Mouse (Mus musculus): Measurements from ENCODE around the gene Tenm3. TPM values are rescaled to one million over a fixed set of nuclear protein-coding genes. Genes with fewer than 3 reads are reported as not detected.

Tenm3 gene
- total RNA-seq, 2 experiments from 2014 or later, result 10.4 to 11.8 TPM

DNA sequence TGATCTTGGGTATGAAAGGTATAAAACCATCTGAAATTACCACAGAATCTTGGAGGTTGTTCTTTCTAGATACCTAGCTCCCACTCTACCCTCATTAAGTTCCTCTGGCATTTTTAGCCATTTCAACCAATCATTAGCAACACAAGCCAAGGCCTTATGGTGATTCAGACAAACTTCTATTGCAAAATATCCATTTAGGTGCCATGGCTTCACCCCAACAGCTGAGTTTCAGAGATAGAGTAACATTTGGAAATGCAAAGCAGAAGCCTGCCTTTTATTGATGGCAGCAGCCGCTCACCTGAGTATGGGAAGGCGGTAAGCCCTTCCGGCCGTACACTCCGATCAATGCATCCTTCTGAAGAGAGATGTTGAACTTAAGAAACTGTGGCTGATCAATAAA lies 494.9 kb downstream of the Tenm3 start:
- no peak for DNase-seq (ENCODE audit: low spot score)

DNA sequence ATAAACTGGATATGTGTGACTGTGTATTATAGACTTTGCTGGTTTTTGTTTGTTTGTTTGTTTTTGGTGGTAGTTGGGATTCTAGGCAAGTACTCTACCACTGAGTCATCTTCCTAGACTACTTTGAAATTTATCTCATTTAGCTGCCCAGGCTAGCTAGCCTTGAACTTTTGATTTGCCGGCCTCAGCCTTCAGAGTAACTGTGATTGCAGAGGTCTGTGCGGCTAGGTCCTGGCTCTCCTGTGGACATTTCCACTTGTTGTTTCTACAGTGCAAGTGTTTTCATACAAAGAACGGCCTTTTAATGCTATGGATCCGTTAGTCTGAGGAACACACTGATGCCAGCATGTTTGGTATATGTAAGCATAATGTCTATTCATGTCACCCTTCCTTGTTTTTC lies 495.4 kb downstream of the Tenm3 start:
- no peak for DNase-seq (ENCODE audit: low spot score)

DNA sequence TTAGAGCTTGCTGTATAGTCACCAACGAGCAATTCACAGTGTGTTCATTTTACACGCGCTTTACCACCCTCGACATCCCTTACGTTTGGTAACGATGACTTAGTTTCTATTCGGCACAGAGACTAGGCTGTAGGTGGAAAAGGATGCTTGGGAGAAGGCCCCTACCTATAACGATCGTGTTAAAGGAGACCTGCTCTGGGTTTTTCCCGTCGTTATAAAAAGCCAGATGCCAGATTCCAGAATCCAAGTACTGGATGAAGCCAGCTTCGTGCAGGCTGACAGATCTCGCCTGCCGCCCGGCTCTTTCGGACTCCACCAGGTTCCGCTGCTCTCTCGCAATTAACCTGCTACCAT lies 500.7 kb downstream of the Tenm3 start:
- DNase-seq (ENCODE audit: low spot score), result no peak

DNA sequence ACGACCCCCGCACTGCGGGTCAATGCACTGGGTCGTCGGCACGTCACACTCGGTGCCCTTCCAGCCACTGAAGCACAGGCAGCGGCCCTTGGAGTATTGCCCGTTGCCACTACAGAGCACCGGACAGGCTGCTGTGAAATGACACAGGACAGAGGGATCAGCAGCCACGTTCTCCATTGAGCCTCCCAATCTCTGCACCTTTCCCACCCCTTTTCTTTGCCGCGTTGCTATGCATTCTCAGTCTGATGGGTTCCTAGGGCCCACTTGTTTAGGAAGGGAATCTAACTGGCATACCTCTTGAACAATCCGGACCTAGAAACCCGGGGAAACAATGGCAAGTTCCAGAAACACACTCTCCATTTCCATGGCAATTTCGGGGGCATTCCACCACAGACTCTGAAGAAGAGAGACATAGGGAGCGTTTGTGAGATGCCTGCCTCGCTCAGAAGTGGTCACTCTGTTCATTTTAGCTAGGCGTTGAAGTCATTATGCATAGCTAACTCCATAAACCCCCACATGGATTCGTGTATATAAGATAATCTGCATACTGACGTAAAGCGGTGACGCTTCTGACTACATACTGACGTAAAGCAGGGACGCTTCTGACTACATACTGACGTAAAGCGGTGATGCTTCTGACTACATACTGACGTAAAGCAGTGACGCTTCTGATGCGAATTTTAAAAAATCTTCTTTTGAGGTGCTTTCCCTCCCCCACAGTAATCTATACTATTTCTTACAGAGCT lies 501.3 kb downstream of the Tenm3 start:
- DNase-seq (ENCODE audit: low spot score), result no peak

DNA sequence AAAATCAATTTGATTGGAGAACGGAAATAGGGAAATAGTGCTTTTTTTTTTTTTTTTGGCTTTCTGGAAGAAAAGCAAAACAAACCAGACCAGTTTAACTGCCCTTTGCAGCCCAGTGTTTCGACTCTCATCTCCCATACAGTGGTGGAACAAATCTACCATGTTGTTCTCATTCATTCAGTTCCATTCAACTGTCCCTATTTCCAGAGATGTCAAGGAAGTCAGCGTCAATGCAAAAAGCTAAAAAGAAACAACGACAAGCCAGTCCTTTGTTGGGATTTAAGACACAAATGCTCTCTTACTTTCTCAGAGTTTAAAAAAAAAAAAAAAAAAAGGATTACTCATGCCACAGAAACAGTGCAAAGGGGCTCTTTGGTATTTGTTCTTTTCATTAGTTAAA lies 502.1 kb downstream of the Tenm3 start:
- DNase-seq (ENCODE audit: low spot score), result no peak

DNA sequence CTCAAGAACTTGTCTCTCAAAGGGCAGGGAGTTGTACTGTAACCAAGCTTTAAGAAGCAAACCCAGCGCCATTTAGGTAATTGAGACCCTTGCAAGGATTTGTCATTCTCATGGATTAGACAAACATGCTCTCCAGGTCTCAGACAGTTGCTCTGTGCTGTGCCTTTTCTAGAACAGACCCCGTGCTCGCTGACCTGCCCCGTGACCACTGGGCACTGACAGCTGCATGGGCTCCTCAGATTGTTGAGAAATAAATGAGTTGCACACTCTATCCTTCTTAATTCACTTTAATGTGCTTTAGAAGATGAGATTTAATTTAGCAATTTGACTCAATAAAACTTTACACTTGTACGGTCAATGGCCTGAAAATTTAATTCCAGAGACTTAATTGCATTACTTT lies 502.5 kb downstream of the Tenm3 start:
- DNase-seq (ENCODE audit: low spot score), result no peak

DNA sequence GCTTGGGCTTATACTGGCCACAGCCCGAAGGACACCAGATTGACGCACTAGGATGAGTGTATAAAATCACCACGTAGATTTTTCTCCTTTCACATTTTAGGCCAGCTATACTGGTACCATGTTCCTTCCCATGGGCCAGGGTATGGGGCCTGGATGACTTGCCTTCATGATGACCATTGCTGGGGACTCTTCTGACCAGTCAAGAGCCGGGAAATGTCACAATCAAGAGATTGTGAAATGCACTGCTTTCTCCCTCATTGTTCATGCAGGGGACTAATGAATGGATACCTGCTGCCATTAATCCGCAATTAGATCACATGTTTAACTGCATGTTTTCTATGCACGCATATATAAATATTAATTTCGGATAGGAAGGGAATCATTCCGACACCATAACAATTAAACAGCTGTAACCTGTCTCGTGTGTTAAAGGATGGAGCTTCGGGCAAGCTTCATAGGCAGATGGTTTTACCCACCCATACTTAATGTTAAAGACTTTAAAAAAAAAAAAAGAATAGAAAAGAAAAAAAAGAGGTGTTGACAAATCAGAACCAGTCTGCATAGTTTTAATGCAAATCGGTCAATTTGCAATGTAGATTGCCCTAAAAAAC lies 521.0 kb downstream of the Tenm3 start:
- DNase-seq (ENCODE audit: low spot score), result no peak

DNA sequence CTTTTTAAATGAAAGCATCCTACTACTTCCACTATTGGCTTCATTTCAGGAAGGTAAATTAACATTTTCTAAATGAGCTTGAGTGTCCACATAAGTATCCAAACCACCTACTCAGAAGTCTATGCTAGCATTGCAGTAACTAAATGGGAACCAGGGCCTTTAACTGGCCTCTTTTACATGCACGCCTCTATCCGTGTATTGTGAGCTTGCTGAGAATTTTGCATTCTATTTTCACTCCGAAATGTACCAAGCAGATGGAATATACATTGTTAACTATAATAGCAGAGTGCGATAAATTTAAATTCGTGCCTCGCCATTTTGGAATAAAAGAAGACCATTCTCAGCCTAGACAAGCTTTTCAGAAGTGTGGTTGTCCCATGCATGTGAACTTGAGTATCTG lies 521.5 kb downstream of the Tenm3 start:
- no peak for DNase-seq (ENCODE audit: low spot score)

DNA sequence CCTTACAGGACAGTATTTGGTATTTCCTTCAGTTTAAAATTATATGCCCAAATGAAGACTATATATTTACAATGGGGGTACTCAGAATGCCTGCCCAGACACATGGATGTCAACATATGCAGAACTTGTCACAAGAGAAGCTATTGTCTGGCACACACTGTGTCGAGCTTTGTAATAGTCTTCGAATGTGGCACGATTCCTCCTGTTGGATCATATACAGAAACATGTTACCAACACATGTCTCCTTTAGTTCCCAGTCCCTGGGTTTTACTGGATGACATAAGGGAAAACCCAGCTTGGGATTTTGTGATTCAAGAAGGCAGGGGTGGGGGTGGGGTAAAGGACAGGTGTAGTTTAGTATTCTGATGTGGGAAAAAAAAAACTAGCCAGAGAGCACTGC lies 524.1 kb downstream of the Tenm3 start:
- DNase-seq (ENCODE audit: low spot score), result no peak

DNA sequence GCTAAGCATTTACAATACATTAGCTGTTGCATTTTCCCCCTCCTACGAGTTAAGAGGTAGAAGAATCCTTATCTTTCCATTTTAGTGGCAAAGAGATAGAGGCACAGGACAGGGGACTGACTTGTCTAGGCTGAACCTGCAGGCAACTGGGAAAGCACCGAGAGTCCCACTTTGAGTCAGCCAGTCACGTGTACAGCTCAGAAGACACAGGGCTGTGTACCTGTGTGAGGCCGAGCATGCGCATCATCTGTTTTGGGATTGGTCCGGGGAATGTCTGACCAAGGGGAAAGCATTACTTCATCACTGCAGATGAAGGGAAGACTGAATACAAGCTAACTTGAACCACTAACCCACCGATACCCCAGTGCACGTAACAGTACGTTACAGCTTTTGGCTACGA lies 526.3 kb downstream of the Tenm3 start:
- no peak for DNase-seq (ENCODE audit: low spot score)

DNA sequence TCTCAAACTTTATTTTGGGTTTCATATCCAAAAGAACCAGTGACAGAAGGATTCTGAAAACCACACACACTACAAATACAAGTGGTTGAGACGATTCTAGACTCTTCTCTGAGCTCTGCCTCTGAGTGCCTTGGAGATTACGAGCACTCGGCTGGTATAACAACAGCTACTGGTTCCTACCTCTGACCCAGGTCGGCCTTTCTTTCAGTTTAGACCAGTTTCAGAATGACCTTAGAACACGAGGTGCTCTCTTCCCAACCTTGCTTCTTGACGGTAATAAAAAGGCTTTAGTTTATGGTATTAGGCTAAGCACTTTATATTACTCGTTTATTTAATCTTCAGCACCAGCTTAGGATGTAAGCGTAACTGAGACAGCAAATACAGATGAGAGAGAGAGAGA lies 528.1 kb downstream of the Tenm3 start:
- no peak for DNase-seq (ENCODE audit: low spot score)

DNA sequence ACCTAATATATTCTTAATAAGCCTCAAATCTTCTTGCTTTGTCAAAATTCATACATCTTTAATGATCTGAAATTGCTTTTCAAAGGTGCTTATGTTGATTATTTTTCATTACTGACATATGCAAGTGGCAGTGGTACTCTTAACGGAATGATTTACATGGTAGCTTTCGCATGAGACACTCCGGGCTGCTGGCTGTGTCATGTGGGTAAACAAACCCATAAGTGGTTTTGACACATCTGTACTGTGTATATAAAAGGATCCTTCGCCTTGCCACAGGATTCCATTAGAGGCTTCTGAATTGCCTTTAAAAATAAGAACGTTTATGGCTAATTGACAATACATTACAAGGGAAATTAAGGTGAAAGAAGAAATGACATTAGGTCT lies 529.8 kb downstream of the Tenm3 start:
- DNase-seq (ENCODE audit: low spot score), result no peak

DNA sequence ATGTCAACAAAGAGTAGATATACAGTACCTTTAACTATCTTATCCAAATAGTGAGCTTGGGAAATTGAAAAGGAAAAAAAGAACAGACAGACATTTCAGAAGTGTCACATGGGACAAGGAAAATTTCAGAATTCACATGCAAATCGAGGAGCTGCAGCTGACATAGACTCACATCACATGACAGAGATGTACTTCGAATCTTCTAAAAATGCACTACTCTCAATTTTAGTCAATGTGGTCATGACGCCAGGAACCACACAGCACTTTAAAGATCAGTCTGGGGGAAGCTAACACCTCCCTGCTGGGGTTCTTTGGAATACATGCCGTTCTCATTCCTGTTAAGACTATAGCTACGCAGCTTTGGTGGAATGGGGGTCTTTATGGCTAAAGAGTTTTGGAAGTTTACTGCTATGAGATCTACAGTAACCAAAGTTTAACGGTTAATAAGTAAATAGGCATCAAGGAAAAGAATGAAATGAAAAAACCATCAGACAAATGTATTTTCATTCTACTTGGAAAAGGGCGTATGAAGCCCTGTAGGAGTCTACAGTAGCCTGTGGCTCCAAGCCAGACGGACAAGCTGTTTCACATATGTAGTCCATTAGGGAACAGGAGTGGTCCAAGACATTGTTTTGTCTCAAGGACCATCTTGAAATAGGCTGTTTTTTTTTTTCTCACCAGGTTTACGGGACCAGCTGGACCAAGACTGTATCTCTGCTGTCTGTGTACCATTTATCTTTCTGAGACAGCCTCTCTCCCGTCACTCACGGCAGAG lies 530.4 kb downstream of the Tenm3 start:
- no peak for DNase-seq (ENCODE audit: low spot score)

DNA sequence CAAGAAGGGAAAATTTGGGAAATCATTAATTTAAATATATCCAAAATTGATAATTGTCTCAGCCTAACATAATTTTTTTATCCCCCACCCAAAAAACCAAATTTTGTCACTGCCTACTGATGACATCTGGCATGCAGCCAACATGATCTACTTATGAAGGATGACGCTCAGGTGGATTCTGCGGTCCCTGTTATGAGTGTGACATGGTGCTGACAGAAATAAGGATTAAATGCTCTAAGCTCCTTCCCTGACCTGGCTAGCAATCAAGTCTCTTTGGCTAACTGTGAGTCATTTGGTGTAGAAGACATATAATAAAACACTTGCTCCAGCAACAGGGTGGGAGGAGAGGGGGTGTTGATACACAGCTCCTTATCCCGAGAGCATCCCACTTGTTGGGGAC lies 532.0 kb downstream of the Tenm3 start:
- no peak for DNase-seq (ENCODE audit: low spot score)

DNA sequence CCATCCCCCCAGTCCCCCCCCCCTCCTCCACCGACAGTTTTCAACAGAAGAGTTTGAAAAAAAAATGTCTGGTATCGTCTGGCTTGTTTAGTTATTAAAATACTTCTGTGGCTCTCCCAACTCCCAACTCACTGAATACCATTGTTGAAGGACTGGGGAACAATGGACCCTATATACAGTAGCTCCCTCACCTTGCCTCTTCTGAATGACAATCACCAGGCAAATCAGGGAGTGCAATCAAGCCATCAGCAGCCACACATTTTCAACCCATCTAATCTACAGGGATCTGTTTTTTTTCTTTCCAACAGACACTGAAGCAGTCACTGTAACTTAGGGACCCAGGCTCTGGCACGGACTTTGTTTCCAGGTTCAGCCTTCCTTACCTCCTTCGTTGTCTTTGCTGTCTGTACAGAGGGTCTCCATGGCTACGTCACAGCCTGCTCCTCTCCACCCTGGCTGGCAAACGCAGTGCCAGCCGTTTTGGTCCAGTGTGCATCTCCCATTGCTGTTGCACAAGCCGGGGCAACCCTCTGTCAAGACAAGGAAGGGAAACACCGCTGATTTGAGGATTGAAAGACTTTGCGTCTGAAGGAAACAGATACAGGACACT lies 533.4 kb downstream of the Tenm3 start:
- DNase-seq (ENCODE audit: low spot score), result no peak

DNA sequence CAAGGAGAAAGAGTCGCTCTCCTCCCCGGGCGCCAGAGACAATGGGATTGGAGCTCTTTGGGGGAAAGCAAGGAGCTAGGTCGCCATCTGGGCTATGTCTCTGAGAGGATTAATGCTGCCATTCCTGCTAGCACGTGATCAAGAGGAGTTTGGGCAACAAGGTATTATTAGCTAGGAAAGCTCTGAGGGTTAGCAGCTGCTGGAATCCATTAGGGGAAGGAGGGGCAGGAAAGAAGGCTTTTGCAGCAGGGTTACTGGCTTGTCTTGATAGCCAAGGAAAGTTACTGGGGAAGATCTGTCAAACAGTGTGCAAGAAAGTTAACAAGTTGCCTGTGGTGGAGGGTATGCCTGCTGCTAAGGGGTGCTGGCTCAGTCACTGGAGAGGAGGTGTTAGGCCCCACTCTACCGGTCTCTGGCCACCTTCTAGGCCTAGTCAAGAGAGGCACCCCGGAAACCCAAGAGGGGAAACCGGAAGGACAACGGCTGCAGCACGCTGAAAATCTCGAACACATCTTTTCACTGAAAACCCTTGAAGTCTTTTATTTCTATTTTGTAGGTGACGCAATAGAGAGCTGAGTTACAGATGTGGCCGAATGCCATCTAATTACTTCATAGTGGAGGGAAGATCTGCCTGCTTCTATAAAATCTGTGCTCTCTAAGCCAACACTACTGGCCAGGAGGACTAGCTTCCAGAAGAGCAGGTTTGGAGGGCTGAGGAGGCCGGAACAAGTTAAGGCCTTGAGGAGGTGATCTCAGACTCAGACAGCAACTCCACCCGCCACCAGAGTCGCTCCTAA lies 534.4 kb downstream of the Tenm3 start:
- peak; percentile 14 for DNase-seq (ENCODE audit: low spot score)

DNA sequence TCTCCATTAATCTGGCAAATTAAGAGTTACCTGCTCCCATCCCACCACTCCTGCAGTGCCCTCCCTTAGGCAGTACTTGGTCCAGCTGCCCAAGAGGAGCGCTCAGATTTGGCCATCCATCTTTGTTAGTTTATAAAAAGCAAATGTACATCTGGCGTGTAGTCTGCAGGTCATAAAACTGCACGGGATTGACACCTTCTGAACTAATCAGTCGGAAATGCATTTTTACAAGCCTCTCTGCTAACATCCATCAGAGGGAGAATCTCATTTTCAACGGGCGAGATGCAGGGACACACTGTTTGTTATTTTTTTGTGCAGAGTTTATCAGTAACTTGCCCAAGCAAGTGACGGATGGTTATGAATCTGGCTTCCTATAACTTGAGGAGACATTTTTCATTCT lies 539.5 kb downstream of the Tenm3 start:
- no peak for DNase-seq (ENCODE audit: low spot score)

DNA sequence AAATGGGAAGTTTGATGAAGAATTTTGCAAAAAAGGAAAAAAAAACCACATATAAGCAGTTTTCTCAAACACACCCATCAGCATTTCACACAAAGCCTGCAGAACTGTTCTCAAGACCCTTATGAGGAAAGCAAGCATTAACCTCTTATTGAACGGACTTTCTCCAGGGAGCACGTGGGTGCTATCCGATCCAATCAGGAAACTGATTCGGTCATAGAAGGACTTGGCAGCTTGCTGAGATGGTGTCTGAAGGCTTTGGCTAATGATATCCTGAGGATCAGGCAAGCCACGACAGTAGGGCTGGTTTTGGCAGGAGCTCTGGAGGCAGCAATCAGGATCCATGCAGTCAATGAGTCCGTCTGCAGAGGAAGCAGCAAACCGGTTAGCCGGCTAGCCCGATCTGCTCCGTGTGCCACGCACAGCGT lies 543.1 kb downstream of the Tenm3 start:
- peak; percentile 21 for DNase-seq (ENCODE audit: low spot score)

DNA sequence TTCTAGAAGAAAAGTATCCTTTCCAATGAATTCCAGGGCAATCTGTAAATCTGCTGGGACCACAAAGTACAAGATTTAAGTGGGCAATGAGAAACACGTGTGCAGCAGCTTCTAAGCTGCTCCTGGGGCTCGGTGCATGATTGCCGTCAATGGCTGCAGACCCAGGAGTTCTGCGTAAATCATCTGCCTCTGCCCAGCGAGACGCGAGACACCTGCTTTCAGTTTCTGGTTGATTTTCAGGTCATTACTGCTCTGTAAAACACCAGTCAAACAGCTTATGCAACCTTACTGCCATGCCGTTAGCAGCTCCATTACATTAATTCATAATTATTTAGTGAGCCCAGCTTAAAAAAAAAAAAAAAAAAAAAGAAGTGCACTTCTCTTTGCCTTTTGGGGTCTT lies 543.7 kb downstream of the Tenm3 start:
- DNase-seq (ENCODE audit: low spot score), result no peak

DNA sequence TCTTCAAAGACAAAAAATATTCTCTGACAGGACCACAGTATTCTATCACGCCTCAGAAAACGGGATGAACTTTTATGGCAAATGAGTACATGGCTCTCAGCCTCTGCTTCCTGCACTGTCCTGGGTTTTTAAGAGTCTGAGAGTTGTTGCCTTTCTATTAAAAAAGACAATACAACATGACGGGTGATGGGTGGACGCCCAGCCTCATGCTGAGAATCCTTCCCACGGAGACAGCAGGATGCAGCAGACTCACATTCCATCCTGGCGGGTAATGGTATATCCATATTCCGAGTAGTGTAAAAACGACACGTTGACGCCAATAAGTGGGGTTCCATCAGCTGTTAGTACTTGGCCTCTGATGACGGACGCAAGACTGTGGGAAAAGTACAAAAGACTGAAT lies 544.4 kb downstream of the Tenm3 start:
- DNase-seq (ENCODE audit: low spot score), result no peak

DNA sequence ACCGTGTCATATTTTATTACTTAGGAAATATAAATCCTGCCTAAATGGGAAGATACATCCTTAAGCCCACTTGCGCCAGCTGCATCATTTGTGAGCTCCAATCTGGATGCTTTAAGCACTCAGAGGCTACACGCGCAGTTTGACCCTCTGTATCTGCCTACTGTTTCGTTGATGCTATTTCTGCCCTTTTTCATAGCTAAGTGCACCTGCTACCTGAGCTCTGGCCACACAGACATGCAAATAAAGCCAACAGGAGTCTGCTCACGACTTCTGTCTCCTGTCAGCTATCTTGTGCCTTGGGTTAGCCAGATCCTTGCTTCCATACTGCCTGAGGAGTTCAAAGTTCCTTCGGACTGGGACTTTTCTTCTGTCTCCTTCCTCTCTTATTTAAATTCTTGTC lies 547.4 kb downstream of the Tenm3 start:
- no peak for DNase-seq (ENCODE audit: low spot score)

DNA sequence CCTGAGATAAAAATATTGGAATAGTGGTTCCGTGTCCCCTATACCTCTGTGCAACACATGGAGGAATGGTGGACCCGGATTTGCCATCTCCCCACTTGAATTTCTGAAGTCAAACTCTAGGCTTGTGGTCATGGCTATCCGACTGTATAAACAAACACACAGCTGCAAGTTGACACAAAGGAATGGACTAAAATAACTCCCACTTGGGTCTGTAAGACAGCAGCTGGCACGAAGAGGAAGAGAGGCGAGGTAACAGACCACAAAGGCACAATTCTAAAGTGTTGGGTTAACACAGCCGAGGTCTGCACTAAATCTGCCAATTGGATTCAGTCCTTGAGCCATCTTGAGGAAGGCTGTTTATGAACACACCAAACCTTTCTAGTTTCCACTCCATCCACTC lies 548.2 kb downstream of the Tenm3 start:
- no peak for DNase-seq (ENCODE audit: low spot score)

Data from gastrocnemius, adult 18-20 months (tissue).